Mouse (Mus musculus): ENCODE results near the gene Mical2.

The Mical2 gene

DNA sequence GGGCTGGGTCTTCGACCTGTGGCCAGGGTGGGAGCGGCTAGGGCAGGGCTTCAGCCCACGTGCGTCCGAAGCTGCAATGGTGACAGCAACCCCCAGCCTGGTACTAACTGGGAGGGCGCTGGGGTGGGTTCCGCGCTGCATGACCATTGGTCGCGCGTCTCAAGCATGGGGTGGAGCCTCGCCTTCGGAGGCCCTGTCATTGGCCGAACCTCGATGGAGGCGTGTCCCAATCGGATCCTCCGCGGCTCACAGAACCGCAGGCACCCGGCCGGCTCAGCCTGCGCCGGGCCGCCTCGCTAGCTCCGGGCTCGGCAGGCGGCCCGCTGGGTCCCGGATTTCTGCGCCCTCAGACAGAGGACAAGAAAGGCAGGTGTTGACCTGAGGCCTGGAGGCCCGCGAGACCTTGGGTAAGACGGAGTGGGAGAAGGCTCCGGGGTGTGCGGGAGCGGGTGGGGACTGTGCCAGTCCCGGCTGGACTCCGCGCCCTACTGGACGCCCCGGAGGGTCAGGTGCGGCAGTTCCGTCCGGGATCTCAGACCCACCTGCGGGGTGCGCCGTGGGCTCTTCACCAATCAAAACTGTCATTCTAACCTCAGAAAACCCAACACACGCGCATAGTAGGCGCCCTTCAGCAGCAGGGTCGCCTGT is at the start of gene Mical2:
Mical2 (plus strand) TSS at position 242 of the 648 bp plus-strand sequence.
- DNase-seq: peak; percentile 90

DNA sequence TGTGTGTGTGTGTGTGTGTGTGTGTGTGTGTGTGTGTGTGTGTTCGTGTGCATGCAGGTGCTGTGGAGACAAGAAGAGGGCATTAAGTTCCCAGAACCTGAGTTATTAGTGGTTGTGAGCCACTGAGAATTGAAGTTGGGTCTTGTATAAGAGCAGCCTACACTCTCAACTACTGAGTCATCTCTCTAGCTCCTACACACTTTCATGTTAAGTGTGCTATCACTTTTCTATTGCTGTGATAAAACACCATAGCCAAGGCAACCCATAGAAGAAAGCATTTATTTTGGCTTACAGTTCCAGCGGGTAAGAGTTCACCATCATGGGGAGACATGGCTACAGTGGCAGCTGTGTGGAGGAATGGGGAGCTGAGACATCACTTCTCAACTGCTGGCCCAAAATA is 49.0 kb upstream of the Mical2 start:
- DNase-seq: no peak

DNA sequence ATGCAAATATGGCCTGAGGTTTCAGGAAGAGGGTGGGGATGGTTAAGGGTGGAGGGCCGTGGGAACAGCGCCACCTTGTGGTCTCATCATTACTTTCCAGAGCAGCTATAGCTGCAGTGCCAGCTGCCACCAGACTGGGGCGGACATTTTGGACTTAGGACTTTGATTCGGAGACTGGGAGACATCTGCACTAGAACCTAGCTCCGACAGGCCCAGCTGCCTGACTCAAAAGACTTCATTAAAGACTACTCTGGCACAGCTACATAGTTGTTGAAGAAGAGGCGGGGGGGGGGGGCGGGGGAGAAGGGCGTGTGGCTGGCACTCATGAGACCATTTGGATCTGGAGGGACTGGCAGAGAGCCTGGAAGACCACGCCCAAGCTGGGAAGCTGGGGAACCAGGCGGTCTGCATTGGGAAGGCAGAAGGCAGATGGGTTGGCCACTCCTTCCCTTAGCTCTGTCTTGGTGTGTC is 45.4 kb upstream of the Mical2 start:
- DNase-seq: peak; percentile 83

DNA sequence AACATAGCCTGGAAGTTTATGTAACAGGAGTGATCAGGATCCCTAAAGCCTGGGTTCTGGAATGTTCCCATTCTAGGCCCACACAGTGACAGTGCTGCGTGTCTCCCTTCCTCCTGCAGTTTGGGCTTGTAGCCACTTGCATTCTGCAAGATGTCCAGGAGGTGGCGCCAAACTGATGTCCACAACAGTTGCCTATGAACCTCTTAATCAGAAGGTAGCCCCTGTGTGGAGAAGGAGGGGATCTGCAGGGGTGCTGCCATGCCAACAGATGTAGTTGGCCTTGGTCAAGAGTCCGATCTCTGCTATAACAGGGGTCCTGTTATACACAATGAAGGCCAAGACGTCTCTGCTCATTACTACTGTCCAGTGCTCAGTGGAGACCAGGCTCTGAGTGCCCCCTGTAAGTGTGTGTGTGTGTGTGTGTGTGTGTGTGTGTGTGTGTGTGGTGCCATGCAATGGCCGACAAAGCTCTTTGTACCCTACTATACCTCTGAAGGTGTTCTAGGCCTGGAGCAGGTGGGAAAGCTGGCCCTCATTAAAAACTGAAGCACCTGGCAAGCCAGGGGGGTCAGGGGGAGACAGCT is 42.3 kb upstream of the Mical2 start:
- DNase-seq: peak; percentile 92

DNA sequence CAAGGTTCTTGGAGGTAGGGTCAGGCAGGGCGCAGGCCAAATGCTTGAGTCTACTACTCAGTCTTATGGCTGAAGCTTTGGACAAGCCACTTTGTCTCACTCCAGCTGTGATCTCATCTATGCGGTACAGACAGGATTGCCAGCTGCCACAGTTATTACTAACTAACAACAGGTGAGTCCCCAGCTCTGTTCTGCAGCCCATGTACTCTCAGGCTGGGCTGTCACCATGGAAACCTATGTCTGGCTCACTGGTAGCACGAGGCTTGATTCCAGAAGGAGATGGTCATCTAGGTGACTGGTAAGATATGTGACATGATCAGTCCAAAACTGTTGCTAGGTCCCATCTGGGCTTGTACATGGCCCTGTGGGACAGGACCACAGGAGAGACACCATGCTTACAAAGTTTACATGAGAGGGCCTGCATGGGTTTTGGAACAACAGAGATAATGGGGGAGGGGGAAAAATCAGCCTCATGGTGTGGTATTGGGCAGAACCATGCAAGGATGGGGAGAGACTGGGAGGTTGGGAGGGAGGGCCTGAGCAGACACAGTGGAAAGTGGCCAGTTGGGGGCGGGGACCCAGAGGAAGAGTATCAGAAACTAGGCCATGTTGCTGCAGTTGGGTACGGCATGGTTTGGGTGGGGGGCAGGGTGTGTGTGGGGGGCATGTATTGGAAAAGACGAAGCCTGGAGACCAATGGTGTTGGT is 41.0 kb upstream of the Mical2 start:
- DNase-seq: no peak

DNA sequence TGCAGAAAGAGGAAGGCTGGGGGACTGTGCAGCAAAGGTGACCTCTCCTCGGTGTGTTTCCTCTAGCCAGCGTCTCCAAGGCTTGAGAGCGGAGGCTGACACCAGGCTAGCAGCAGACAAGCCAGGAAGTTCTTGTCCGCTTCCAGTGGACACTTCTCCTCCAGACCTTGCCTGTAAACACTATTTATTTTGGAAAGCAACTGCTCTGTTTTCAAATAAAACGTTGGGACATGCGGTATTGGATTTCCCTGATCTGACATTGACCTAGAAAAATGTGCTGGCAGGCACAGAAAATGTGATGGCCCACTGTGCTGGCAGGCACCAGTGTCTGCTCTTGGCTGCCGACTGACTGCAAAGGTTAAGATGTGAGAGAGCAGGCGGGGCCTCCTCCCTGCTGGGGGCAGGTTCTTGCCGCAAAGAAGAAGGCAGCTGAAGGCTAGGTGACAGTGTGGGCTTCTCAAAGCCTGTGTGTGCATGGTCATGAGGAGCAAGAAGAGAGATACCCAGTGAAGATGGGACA is 40.4 kb upstream of the Mical2 start:
- DNase-seq: peak; percentile 81

DNA sequence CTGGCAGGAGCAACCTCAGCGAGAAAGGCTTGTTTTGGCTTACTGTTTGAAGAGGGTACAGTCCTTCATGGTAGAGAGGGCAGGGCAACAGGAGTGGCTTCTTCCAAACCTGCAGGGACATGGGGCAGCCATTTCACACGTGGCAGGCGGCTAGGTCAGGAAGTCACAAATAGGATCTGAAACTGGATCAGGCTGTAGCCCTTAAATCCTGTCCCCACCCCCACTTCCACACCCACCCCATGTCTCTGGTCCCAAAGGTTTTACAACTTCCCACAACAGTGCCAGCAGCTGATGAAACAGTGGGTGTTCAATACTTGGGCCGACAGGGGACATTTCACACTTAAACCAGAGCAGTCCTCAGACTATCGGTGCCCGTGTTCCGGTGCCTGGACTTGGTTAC is 38.8 kb upstream of the Mical2 start:
- DNase-seq: no peak

DNA sequence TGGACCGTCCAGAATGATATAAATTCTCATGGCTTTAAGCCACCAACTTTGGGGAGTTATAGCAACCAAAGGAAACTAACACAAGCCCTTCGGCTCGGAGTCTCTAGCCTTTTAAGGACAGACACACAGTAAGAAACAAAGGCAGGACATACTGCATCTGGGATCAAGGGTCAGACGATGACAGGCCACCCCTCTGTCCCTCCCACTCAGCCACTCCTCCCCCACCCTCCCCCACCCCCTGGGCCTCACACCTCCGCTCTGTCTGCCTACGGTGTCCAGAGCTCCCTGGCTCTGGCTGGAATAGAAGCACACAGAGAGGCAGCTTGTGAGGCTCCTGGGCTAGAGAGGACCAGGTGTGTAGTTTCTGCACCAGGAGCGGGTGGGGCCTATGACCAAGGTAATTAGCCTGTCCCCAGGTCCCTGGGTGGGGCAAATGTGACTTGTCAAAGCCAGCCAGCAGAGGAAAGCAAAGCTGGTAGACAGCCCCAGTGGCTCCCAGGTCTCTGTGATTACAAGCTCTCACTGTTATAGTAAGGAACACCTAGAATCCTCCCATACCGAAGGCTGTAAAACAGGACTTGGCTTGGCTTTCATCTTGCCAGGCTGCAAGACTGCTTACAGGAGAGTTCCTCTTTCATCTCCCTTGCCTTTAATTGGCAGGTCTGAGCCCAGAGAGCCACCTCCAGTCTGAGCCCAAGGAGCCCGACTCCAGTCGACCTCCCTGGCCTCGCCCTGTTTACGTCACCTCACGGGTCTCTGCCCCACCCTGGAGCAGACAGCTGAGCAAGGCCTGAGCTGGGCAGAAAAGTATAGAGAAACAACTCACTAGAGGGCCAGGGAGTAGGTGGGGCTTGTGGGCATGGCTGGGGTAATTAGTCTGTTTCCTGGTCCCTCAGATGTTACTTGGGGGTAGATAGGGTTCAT is 37.9 kb upstream of the Mical2 start:
- no peak for DNase-seq

DNA sequence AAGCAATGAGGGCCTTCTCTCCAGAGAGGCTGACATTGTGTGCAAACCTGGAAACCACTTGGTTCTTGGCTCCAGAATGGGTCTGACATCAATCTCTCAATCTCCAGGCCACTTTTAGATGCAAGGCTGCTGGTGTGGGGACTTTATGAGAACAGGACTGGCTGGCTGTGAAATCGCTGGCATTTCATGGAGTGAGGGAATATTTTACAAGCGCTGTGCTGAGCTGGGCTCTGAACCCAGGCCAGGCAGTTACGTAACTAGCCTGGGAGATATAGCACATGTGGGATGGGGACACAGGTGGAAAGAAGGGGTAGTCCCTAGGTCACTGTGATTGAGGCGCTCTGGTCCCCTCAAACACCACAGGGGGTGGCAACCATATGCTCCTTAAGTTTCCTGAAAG is 33.4 kb upstream of the Mical2 start:
- no peak for DNase-seq

DNA sequence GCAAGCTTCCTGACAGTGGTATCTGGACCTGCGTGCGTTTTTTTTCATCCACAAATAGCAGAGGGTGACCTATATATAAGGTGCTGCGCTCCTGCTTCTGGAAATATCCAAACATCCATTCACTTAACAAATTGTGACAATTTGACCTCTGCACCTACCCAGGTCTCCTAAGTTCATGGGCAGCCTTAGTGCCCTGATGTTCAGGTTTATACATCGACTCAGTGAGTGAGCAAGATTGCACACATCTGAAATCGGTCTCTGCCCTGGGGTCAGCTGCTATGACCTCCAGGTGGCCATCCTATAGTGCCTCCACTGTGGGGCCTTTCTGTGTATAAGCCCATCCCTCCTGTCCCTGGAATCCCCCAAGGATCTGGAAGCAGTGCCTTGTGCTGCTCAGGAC is 32.9 kb upstream of the Mical2 start:
- DNase-seq: no peak

DNA sequence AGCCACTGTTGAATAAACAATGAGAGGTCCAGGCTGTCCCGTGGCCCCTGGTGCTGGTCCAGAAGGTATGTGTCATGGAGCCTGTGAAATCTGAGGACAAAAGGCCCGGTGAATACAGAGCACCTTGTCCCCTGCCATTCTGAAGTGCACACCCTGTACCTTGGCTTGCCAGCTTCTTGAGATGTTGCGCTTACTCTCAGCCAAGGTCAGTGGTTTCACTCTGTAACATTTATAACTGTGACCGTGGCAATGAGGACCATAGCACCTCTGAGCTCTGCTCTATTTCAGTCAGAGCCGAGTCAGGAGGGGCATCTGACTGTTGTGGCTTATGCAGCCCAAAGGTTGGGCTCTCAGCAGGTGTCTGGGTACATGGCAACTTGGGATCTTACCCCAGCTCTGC is 31.4 kb upstream of the Mical2 start:
- no peak for DNase-seq

DNA sequence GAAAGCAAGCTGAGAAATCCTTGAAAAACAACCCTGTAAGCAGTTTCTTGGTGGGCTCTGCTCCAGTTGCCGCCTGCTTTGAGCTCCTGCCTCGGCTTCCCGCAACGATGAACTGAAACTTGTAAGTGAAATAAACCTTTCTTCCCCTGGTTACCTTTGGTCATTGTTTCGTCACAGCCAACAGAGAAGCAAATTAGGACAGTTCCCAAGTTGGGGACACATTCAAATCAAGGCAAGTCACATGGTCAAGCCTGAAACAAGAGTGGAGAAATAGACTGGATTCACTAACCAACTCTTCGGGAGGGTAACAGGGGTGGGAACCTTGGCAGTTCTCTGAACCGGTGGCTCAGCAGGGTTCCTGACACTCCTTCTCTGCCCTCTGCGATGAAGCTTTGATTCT is 28.2 kb upstream of the Mical2 start:
- DNase-seq: no peak

DNA sequence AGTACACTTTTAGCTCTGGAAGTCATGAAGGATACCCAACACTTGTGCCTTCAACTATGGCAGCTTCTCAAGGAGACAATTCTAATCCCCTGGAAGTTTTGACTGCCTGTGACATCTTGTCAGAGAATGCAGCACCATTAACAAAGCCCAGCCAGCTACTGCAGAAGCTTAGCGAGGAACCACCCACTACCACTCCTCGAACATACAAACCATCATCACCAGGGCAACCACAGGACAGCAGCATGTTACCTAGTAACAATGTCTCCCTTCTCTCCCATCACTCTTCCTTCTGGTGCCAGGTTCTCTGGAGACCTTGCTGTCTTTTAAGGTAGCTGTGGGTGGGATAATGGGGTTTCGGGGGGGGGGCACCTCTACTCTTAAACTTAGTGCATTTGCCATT is 26.3 kb upstream of the Mical2 start:
- no peak for DNase-seq

DNA sequence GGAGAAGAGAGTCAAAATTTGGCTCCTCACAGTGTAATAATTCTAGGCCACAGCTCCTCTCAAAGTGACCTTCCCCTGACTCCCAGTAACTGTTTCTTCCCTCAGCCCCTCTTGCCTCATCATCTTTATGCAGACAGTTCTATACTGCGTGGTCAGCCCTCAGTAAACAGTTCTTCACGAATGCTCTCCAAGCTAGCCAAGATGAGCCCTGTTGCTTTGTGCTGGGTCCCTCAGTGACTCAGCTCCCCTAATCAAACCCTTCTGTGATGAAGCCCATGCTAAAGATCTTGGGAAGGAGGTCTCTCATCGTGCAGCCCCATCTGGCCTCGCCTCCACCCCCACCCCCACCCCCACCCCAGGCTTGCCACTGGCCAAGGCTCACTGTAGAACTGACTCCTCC is 24.9 kb upstream of the Mical2 start:
- DNase-seq: no peak

DNA sequence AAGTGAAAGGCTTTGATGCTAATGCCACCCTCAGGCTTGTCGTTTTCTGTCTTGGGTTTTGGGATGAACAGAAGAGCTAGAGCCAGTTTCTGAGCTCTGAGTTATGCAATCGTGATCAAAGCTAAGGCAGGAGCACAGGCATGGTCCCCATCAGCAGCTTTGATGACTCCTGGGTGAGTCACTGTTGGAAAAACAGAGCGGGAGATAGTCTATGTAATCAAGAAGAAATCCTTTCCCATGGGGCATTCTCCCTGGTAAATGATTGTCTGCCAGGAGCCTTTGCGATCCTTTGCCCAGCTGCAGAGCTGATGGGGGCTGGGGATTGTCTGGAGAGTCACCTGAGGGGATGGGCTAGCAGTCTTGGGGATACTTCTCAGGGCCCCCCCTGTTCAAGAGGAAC is 23.5 kb upstream of the Mical2 start:
- DNase-seq: no peak

DNA sequence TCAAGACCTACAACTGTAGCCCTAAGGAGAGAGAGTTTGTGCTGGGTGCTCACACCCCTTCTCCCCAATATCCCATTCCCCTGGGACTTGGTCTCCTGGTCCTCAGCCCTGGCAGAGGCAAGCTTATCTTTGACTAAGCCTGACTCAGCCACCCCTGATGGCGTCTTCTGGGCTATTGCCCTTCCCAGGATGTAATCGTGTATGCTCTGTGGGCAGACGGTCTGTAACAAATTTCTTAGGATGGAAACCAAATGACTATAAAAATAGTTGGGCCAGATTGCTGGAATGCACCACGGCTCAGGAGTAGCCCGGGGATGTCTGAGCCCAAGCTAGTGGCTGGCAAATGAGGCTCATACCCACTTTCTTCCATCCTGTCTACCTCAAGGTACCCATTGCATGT is 22.8 kb upstream of the Mical2 start:
- DNase-seq: peak; percentile 39

DNA sequence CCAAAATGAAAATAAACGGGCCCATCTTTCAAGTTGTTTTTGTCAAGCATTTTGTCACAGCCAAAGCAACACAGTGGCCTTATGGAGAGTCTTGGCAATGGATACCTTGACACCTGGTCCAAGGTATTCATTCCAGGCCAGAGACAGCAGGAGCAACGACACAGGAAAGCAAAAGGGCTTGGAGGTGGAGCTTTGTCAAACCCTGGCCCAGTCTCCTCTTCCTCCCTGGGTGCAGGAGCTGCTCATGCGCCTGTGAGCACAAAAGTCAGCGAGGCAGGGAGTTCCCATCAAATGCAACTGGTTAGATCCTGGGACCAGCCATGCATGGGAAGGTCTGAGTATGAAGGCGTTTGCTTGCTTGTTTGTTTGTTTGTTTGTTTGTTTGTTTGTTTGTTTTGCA is 21.7 kb upstream of the Mical2 start:
- DNase-seq: peak; percentile 78

DNA sequence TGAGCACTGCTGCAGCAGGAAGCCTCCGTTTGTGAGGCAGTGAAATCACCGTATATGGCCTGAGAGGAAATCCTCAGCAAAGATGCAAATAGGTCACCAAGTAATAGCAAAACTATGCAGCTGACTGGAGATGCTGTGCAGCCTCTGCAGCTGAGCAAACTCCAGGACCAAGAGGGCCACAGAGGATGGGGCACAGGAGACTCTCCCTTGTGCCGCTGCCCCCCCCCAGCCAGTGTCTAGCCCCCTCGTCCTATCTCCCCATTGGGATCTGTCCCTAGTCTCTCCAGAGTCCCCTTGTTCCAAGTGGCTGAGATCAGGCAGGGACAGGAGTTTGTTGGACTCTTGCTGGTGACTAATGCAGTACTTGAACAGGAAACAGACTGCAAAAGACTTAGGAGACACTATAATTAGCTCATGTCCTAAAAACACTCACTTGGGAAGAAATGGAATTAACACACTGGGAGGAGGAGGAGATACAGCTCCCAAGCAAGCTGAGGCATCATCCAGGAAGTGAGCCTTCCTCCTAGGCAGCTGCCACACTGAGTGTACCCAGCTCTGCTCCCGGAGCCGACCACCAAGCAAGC is 21.2 kb upstream of the Mical2 start:
- no peak for DNase-seq

DNA sequence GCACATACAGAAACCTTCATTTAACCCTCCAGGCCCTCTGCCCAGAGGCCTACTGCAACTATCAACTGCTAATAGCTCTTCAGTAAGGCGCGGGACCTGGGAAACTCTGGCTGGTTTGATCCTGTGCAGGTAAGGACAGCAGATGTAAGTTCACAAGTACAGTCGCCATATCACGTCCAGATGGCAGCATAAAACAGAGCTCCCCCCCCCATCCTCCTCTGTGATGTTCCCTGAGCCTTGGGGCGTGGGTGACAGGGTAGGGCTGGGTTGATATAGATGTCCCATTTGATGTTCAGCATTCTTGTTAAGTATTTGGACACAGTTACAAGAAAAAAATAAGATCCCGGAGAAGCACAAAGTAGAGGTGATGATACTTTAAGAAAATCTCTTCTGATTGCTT is 20.1 kb upstream of the Mical2 start:
- no peak for DNase-seq

DNA sequence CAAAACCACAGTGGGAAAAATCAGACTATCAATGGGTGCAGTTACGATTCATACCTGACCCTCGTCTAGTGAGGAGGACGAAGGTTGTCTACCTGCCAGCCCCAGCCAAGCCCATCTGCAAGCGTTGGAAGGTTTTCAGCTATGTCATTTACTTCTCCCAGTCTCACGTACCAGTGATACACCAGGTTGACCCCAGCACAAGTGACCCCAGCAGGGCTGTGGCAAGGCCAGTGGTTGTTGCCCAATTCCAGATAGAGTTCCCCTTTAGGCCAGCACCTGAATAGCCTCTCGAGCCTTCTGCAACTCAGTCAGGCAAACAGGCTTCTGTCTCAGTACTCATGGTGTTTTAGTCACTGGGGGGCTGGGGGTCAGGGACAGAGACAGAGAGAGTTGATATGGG is 17.9 kb upstream of the Mical2 start:
- no peak for DNase-seq

DNA sequence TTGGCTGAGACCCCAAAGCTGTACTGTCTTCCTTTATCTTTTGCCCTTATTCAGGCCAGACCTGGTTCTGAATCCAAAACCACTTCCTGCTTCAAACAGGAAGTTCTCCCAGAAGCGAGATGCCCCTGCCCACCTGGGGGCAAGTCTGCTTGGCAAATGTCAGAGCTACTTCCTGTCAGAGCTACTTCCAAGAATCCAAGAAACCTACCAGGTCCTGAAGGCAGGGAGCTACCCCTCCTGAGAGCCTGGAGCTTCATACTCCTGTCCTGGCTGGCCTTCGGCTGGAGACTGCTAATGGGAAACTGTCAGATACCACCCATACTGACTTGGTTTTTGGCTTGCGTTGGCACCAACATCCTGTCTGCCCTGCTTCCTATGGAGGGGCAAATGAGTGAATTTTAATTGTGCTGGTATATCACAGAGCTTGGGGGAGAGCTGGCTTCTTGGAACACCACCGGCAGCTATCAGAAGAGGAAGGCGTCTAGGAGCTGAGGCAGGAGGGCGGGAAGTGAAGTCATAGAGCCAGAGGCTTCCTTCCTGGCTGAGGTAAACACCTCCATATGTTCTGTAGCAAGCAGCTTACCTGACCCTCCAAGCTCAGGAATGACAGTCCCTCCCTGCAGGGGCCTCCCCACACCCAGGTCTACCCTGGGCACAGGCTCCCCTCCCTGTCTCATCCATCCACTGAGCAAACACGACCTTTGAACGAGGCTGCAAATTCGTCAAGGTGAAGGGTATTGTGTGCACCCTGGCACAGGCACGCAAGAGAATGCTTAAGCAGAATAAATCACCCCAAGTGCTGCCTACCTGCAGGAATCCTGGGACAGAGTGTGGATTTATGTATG is 17.1 kb upstream of the Mical2 start:
- no peak for DNase-seq

DNA sequence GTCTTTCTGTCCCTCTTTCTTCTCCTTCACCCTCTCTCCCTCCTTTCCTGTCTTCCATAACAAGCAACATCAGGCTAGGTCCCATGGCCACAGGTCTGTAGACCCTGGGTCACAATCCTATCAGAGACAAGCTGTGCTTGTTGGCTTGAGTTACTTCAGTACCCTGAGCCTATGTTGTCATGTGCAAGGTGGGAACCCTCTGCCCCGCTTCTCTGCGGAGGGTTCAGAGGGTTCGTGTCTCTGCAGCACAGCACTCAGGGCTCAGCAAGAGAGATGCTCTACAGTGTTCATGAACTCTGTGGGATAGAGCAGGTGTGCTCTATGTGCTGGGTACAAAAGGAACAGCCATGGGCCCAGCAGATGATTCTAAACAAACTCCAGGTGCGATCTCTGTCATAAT is 16.0 kb upstream of the Mical2 start:
- no peak for DNase-seq

Data from cerebellum, adult 11 months (tissue).